Mouse (Mus musculus) midbrain, embryonic 15.5 days (tissue): ENCODE measurements around the gene B9d1. TPM values are rescaled to one million over a fixed set of nuclear protein-coding genes. Genes with fewer than 3 reads are reported as not detected.
A peak's percentile ranks its signal among the peaks of the same experiment; 100 is the strongest.

ENCODE experiments used
- ATAC-seq: fragments of 200-750 bp; cut with Nextera tagmentation; replicated peaks from 2 replicates; pipeline ENCODE4 v1.8.0; 2017; ENCODE audit warnings: moderate TSS enrichment
- H3K27ac ChIP-seq: fragments of 300-500 bp; sonication (generic); 2 replicates; pipeline ENCODE4 v1.5.1; 2015; ENCODE audit warnings: mild to moderate bottlenecking, inconsistent platforms
- H3K27me3 ChIP-seq: fragments of 300-500 bp; sonication (generic); replicated peaks from 2 replicates; pipeline ENCODE4 v1.6.1; 2015; ENCODE audit warnings: inconsistent platforms
- H3K36me3 ChIP-seq: fragments of 300-500 bp; sonication (generic); replicated peaks from 2 replicates; pipeline ENCODE4 v1.6.1; 2015; ENCODE audit warnings: inconsistent platforms
- H3K4me1 ChIP-seq: fragments of 300-500 bp; sonication (generic); 2 replicates; pipeline ENCODE4 v1.6.1; 2015; ENCODE audit warnings: inconsistent platforms
- H3K4me2 ChIP-seq: fragments of 300-500 bp; sonication (generic); 2 replicates; pipeline ENCODE4 v1.6.1; 2015; ENCODE audit warnings: inconsistent platforms, mild to moderate bottlenecking, moderate library complexity
- H3K4me3 ChIP-seq: fragments of 300-500 bp; sonication (generic); 2 replicates; pipeline ENCODE4 v1.5.1; 2015; ENCODE audit warnings: mild to moderate bottlenecking, inconsistent platforms
- H3K9ac ChIP-seq: fragments of 300-500 bp; sonication (generic); 2 replicates; pipeline ENCODE4 v1.6.1; 2015; ENCODE audit warnings: mild to moderate bottlenecking, inconsistent platforms
- H3K9me3 ChIP-seq: fragments of 300-500 bp; sonication (generic); 2 replicates; pipeline ENCODE4 v1.6.1; 2016; ENCODE audit warnings: inconsistent platforms
- WGBS: fragments of 180-500 bp; shearing (Covaris S2); methylation state at CpG from one replicate; pipeline ENCODE4 v1.1.7; 2015; ENCODE audit warnings: mixed read lengths; 5-methylcytosine and 5-hydroxymethylcytosine counted together
- polyA plus RNA-seq: library from polyadenylated mRNA; unstranded; fragments of >200 nt; fragmentation: Nextera tagmentation; extraction: Ambion mirVana; gene quantifications from 2 replicates; pipeline ENCODE4 v1.2.1, GENCODE M21; 2015

B9d1 gene
- polyA plus RNA-seq, 1 experiment from 2014 or later: 34.9 TPM

GRCm38 (mm10) chr11:61492749-61493401 lies 12.1 kb upstream of the B9d1 start:
- Histone ChIP-seq H3K9me3 (no peaks in the 10 kb centered on the region), H3K9ac (peak overlapping the region; percentile 67), H3K36me3 (peaks cover 21% of the 10 kb centered on the region), H3K4me3 (peak overlapping the region; percentile 86), H3K4me2 (peak overlapping the region; percentile 66), H3K27me3 (no peaks in the 10 kb centered on the region), H3K4me1 (peaks cover 27% of the 10 kb centered on the region), H3K27ac (peak overlapping the region; percentile 89)
- WGBS: 77% methylated on average over 12 of the region's 12 CpGs
- no peak for ATAC-seq

GRCm38 (mm10) chr11:61493525-61494128 lies 11.3 kb upstream of the B9d1 start:
- no peaks in the 10 kb centered on the region for H3K27me3 ChIP-seq
- peak; percentile 74 for ATAC-seq
- no peaks in the 10 kb centered on the region for H3K9me3 ChIP-seq
- H3K4me1 ChIP-seq: peaks cover 27% of the 10 kb centered on the region
- peak overlapping the region; percentile 86 for H3K4me3 ChIP-seq
- peak overlapping the region; percentile 66 for H3K4me2 ChIP-seq
- whole genome bisulfite sequencing: under 1% methylated on average over 43 of the region's 50 CpGs
- peaks cover 21% of the 10 kb centered on the region for H3K36me3 ChIP-seq
- peak overlapping the region; percentile 67 for H3K9ac ChIP-seq
- peak overlapping the region; percentile 89 for H3K27ac ChIP-seq

- Histone ChIP-seq H3K9me3 (no peaks in the 10 kb centered on the region), H3K9ac (peak within 1 kb of the TSS; percentile 67), H3K27me3 (no peaks in the 10 kb centered on the region), H3K4me1 (peaks cover 21% of the 10 kb centered on the region), H3K4me3 (peak within 1 kb of the TSS; percentile 86), H3K4me2 (peak within 1 kb of the TSS; percentile 66), H3K27ac (peak within 1 kb of the TSS; percentile 89), H3K36me3 (peaks cover 16% of the 10 kb centered on the region)
- WGBS: under 1% methylated on average over 62 of the region's 62 CpGs
- ATAC-seq: peak; percentile 98
These were observed 10.6 kb upstream of the B9d1 start, which contains the start of gene Mapk7 for GRCm38 (mm10) chr11:61494129-61494997. Mapk7 (minus strand) TSS chr11:61494406.

- no peak for ATAC-seq
- no peak overlapping the region for H3K4me3 ChIP-seq
These were observed 9.4 kb upstream of the B9d1 start for GRCm38 (mm10) chr11:61495528-61495927.

GRCm38 (mm10) chr11:61497490-61497889 lies 7.5 kb upstream of the B9d1 start:
- 74% methylated on average over 1 of the region's 1 CpGs for WGBS
- H3K9me3 ChIP-seq: no peaks in the 10 kb centered on the region
- H3K27ac ChIP-seq: no peak overlapping the region
- H3K4me1 ChIP-seq: peaks cover 11% of the 10 kb centered on the region
- no peak for ATAC-seq
- H3K4me2 ChIP-seq: no peak overlapping the region
- H3K27me3 ChIP-seq: no peaks in the 10 kb centered on the region
- no peak overlapping the region for H3K9ac ChIP-seq
- no peaks in the 10 kb centered on the region for H3K36me3 ChIP-seq
- no peak overlapping the region for H3K4me3 ChIP-seq

More at GRCm38 (mm10) chr11:61495528-61495927, 9.4 kb upstream of the B9d1 start:
- Histone ChIP-seq H3K9ac (no peak overlapping the region), H3K4me2 (no peak overlapping the region), H3K4me1 (peaks cover 14% of the 10 kb centered on the region), H3K27me3 (no peaks in the 10 kb centered on the region), H3K36me3 (peaks cover 6% of the 10 kb centered on the region), H3K9me3 (no peaks in the 10 kb centered on the region), H3K27ac (no peak overlapping the region)
- 92% methylated on average over 2 of the region's 2 CpGs for WGBS

GRCm38 (mm10) chr11:61498736-61499504 lies 6.0 kb upstream of the B9d1 start:
- ATAC-seq: no peak
- Histone ChIP-seq H3K9me3 (no peaks in the 10 kb centered on the region), H3K27me3 (no peaks in the 10 kb centered on the region), H3K4me1 (peaks cover 7% of the 10 kb centered on the region), H3K27ac (no peak overlapping the region), H3K4me3 (no peak overlapping the region), H3K9ac (no peak overlapping the region), H3K36me3 (no peaks in the 10 kb centered on the region), H3K4me2 (no peak overlapping the region)
- WGBS: 83% methylated on average over 6 of the region's 6 CpGs

GRCm38 (mm10) chr11:61503933-61504332 lies 1.0 kb upstream of the B9d1 start:
- Histone ChIP-seq H3K4me2 (peak overlapping the region; percentile 68), H3K27ac (peak overlapping the region; percentile 95), H3K36me3 (no peaks in the 10 kb centered on the region), H3K27me3 (no peaks in the 10 kb centered on the region), H3K9me3 (no peaks in the 10 kb centered on the region), H3K9ac (peak overlapping the region; percentile 66; the same call in 1 of the 2 replicates), H3K4me1 (peaks cover 24% of the 10 kb centered on the region), H3K4me3 (peak overlapping the region; percentile 56; the same call in 1 of the 2 replicates)
- no peak for ATAC-seq
- WGBS: 66% methylated on average over 8 of the region's 8 CpGs

GRCm38 (mm10) chr11:61514953-61515352 lies 10.0 kb downstream of the B9d1 start:
- H3K4me1 ChIP-seq: no peaks in the 10 kb centered on the region
- no peak overlapping the region for H3K27ac ChIP-seq
- H3K27me3 ChIP-seq: no peaks in the 10 kb centered on the region
- no peak for ATAC-seq
- no peaks in the 10 kb centered on the region for H3K9me3 ChIP-seq
- no peak overlapping the region for H3K4me3 ChIP-seq
- 36% methylated on average over 3 of the region's 3 CpGs for WGBS
- no peak overlapping the region for H3K4me2 ChIP-seq
- peaks cover 14% of the 10 kb centered on the region for H3K36me3 ChIP-seq
- no peak overlapping the region for H3K9ac ChIP-seq

GRCm38 (mm10) chr11:61517971-61518370 lies 13.0 kb downstream of the B9d1 start:
- Histone ChIP-seq H3K36me3 (peaks cover 14% of the 10 kb centered on the region), H3K27ac (no peak overlapping the region), H3K9ac (no peak overlapping the region), H3K9me3 (no peaks in the 10 kb centered on the region), H3K4me3 (no peak overlapping the region), H3K27me3 (no peaks in the 10 kb centered on the region), H3K4me2 (no peak overlapping the region), H3K4me1 (no peaks in the 10 kb centered on the region)
- no peak for ATAC-seq
- 92% methylated on average over 1 of the region's 1 CpGs for WGBS

- WGBS: 90% methylated on average over 3 of the region's 3 CpGs
- H3K4me1 ChIP-seq: no peaks in the 10 kb centered on the region
- no peaks in the 10 kb centered on the region for H3K9me3 ChIP-seq
- H3K4me2 ChIP-seq: no peak overlapping the region
- ATAC-seq: no peak
- H3K27ac ChIP-seq: no peak overlapping the region
- no peaks in the 10 kb centered on the region for H3K27me3 ChIP-seq
- no peak overlapping the region for H3K9ac ChIP-seq
- peaks cover 14% of the 10 kb centered on the region for H3K36me3 ChIP-seq
- no peak overlapping the region for H3K4me3 ChIP-seq
These were observed 13.9 kb downstream of the B9d1 start for GRCm38 (mm10) chr11:61518871-61519270.

GRCm38 (mm10) chr11:61519484-61520107 lies 14.7 kb downstream of the B9d1 start:
- Histone ChIP-seq H3K4me2 (no peak overlapping the region), H3K4me3 (no peak overlapping the region), H3K27me3 (no peaks in the 10 kb centered on the region), H3K4me1 (no peaks in the 10 kb centered on the region), H3K9ac (no peak overlapping the region), H3K36me3 (peaks cover 17% of the 10 kb centered on the region), H3K9me3 (no peaks in the 10 kb centered on the region), H3K27ac (no peak overlapping the region)
- WGBS: 94% methylated on average over 3 of the region's 3 CpGs
- ATAC-seq: no peak
